Mouse (Mus musculus) brown adipose tissue, adult 24 weeks (tissue): ENCODE data around the gene Sepsecs. TPM values are rescaled to one million over a fixed set of nuclear protein-coding genes. Genes with fewer than 3 reads are reported as not detected.
"Not testable (repeated sequence)": the region's sequence is repeated elsewhere in the genome, so short reads cannot be mapped to it uniquely, and the experiment has no call there.

Experiments used
- H3K27ac ChIP-seq: fragments of 200-500 bp; replicated peaks from 2 replicates; pipeline ENCODE4 v1.5.1; 2012; ENCODE audit warnings: low read depth, mild to moderate bottlenecking, low read length
- H3K4me1 ChIP-seq: fragments of 200-500 bp; 2 replicates; pipeline ENCODE4 v1.6.1; 2012; ENCODE audit warnings: low read length, mixed read lengths; ENCODE audit not compliant: control insufficient read depth, insufficient read depth, insufficient read length
- H3K4me3 ChIP-seq: fragments of 200-500 bp; 2 replicates; pipeline ENCODE4 v1.5.1; 2012; ENCODE audit warnings: low read depth, mild to moderate bottlenecking, low read length, moderate library complexity; ENCODE audit not compliant: insufficient read depth
- polyA plus RNA-seq: library from polyadenylated mRNA; stranded (reverse); fragments of >200 nt; gene quantifications from 2 replicates; pipeline ENCODE4 v1.2.4, GENCODE M21; 2012; ENCODE audit not compliant: missing spikeins, insufficient read depth, insufficient read length

Sepsecs gene
- 8.4 and 14.1 TPM in 2 replicates for polyA plus RNA-seq

GRCm38 (mm10) chr5:52669426-52670191 lies at the start of gene Sepsecs:
Sepsecs (minus strand) TSS chr5:52669708.
- Histone ChIP-seq H3K4me1 (peaks cover 3% of the 10 kb centered on the region), H3K27ac (peak within 1 kb of the TSS; percentile 51), H3K4me3 (peak within 1 kb of the TSS; percentile 96)

- Histone ChIP-seq H3K4me3 (no peak overlapping the region), H3K4me1 (no peaks in the 10 kb centered on the region), H3K27ac (no peak overlapping the region)
These were observed 47.4 kb upstream of the Sepsecs start for GRCm38 (mm10) chr5:52716742-52717448.

GRCm38 (mm10) chr5:52712704-52713103 lies 43.2 kb upstream of the Sepsecs start:
- no peak overlapping the region for H3K4me3 ChIP-seq
- H3K27ac ChIP-seq, result no peak overlapping the region

GRCm38 (mm10) chr5:52704562-52704961 lies 35.1 kb upstream of the Sepsecs start:
- no peak overlapping the region for H3K4me3 ChIP-seq
- H3K4me1 ChIP-seq, result no peaks in the 10 kb centered on the region
- H3K27ac ChIP-seq, result no peak overlapping the region

More at GRCm38 (mm10) chr5:52712704-52713103, 43.2 kb upstream of the Sepsecs start:
- no peaks in the 10 kb centered on the region for H3K4me1 ChIP-seq

GRCm38 (mm10) chr5:52697882-52698440 lies 28.5 kb upstream of the Sepsecs start:
- H3K4me1 ChIP-seq, H3K27ac ChIP-seq, H3K4me3 ChIP-seq: not testable (repeated sequence)

GRCm38 (mm10) chr5:52697291-52697690 lies 27.8 kb upstream of the Sepsecs start:
- H3K4me3 ChIP-seq, result no peak overlapping the region
- no peaks in the 10 kb centered on the region for H3K4me1 ChIP-seq
- H3K27ac ChIP-seq, result no peak overlapping the region

- H3K4me1 ChIP-seq, result 0 out of 2 replicates have a peak, but pooled peaks cover 2% of the 10 kb centered on the region
- no peak overlapping the region for H3K4me3 ChIP-seq
- H3K27ac ChIP-seq, result 0 out of 2 replicates have a peak overlapping the region, but pooled peaks have one; percentile 17
These were observed 18.4 kb upstream of the Sepsecs start for GRCm38 (mm10) chr5:52687741-52688455.

GRCm38 (mm10) chr5:52681111-52681510 lies 11.6 kb upstream of the Sepsecs start:
- no peaks in the 10 kb centered on the region for H3K4me1 ChIP-seq
- H3K27ac ChIP-seq, result no peak overlapping the region
- no peak overlapping the region for H3K4me3 ChIP-seq

- no peak overlapping the region for H3K4me3 ChIP-seq
- H3K4me1 ChIP-seq, result no peaks in the 10 kb centered on the region
- H3K27ac ChIP-seq, result no peak overlapping the region
These were observed 10.7 kb upstream of the Sepsecs start for GRCm38 (mm10) chr5:52680191-52680590.

GRCm38 (mm10) chr5:52678498-52679070 lies 9.1 kb upstream of the Sepsecs start:
- Histone ChIP-seq H3K4me1 (no peaks in the 10 kb centered on the region), H3K4me3 (no peak overlapping the region), H3K27ac (no peak overlapping the region)

- no peak overlapping the region for H3K4me3 ChIP-seq
- H3K27ac ChIP-seq, result no peak overlapping the region
- H3K4me1 ChIP-seq, result no peaks in the 10 kb centered on the region
These were observed 7.6 kb upstream of the Sepsecs start for GRCm38 (mm10) chr5:52677126-52677525.

- no peak overlapping the region for H3K27ac ChIP-seq
- H3K4me1 ChIP-seq, result no peaks in the 10 kb centered on the region
- no peak overlapping the region for H3K4me3 ChIP-seq
These were observed 5.0 kb upstream of the Sepsecs start for GRCm38 (mm10) chr5:52674384-52675069.

- Histone ChIP-seq H3K4me1 (no peaks in the 10 kb centered on the region; the same call in 1 of the 2 replicates), H3K27ac (no peak overlapping the region), H3K4me3 (no peak overlapping the region)
These were observed 3.8 kb upstream of the Sepsecs start for GRCm38 (mm10) chr5:52673341-52673740.

GRCm38 (mm10) chr5:52670745-52671144 lies 1.2 kb upstream of the Sepsecs start:
- Histone ChIP-seq H3K4me3 (no peak overlapping the region), H3K4me1 (peaks cover 3% of the 10 kb centered on the region), H3K27ac (no peak overlapping the region)
